Mouse (Mus musculus) kidney, adult 2 months (tissue): ENCODE data around the gene Cep85l. TPM values are rescaled to one million over a fixed set of nuclear protein-coding genes. Genes with fewer than 3 reads are reported as not detected.

Experiments
- DNase-seq: peaks from one replicate; pipeline ENCODE4 v3.0.0; 2021
- H3K27ac ChIP-seq: fragments of 200-500 bp; 2 replicates; pipeline ENCODE4 v1.5.1; 2012; ENCODE audit warnings: low read depth, low read length, control low read depth, inconsistent platforms; ENCODE audit not compliant: insufficient read depth
- H3K27me3 ChIP-seq: fragments of 200-500 bp; replicated peaks from 2 replicates; pipeline ENCODE4 v1.6.1; 2012; ENCODE audit warnings: mild to moderate bottlenecking, moderate library complexity, low read length, inconsistent platforms; ENCODE audit not compliant: control insufficient read depth, insufficient read depth
- H3K36me3 ChIP-seq: fragments of 200-500 bp; 2 replicates; pipeline ENCODE4 v1.6.1; 2012; ENCODE audit warnings: mild to moderate bottlenecking, moderate library complexity, low read length, inconsistent platforms; ENCODE audit not compliant: control insufficient read depth, insufficient read depth
- H3K4me1 ChIP-seq: fragments of 200-500 bp; 2 replicates; pipeline ENCODE4 v1.6.1; 2011; ENCODE audit warnings: low read length; ENCODE audit not compliant: control insufficient read depth, insufficient read depth
- H3K4me3 ChIP-seq: fragments of 200-500 bp; 2 replicates; pipeline ENCODE4 v1.5.1; 2011; ENCODE audit warnings: mild to moderate bottlenecking, low read depth, low read length, control low read depth; ENCODE audit not compliant: insufficient read depth
- CTCF ChIP-seq: fragments of 200-500 bp; conservative IDR thresholded peaks from 2 replicates; pipeline ENCODE4 v1.5.1; 2011; ENCODE audit warnings: low read depth, mild to moderate bottlenecking, control low read depth, low read length, moderate library complexity, mixed read lengths; ENCODE audit not compliant: insufficient read depth, insufficient read length
- POLR2A ChIP-seq: fragments of 200-500 bp; IDR thresholded peaks from one replicate; pipeline ENCODE4 v1.6.1; 2011; ENCODE audit warnings: low read depth, low read length, control low read depth
- WGBS: fragments of 180-500 bp; shearing (Covaris S2); methylation state at CpG from one replicate; pipeline ENCODE4 v1.1.7; 2018; 5-methylcytosine and 5-hydroxymethylcytosine counted together
- polyA plus RNA-seq: library from polyadenylated mRNA; depleted of rRNA; stranded (reverse); fragments of >200 nt; gene quantifications from 2 replicates; pipeline ENCODE4 v1.2.3, GENCODE M21; 2012

Cep85l gene
- polyA plus RNA-seq, 1 experiment: 2.3 TPM

DNA sequence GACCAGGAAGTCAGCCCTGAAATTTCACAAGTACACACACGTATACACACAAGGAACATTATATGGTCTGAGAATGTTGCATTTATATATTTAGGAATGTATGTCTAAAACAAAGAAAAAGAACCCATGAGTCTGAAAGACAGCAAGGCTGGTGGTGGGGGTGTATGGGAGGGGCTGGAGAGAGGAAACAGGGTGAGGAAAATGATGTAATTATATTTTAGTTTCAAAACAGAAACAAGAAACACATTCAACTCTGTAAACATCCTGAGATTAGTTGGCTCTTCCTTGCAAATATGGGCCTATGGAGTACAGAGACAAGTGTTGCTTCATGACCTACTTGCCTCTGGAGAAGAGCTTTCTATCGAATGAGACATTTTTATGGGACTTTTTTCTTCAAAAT, 32.4 kb upstream of the Cep85l start:
- Histone ChIP-seq H3K27ac (no peak overlapping the region), H3K36me3 (no peaks in the 10 kb centered on the region), H3K4me3 (no peak overlapping the region), H3K4me1 (peaks cover 5% of the 10 kb centered on the region; the same call in 1 of the 2 replicates), H3K27me3 (no peaks in the 10 kb centered on the region)
- TF ChIP-seq CTCF (no peak), POLR2A (no peak)
- WGBS: 69% methylated on average over 2 of the region's 2 CpGs
- DNase-seq: peak; percentile 17

- Histone ChIP-seq H3K4me3 (no peak overlapping the region), H3K27ac (no peak overlapping the region), H3K27me3 (no peaks in the 10 kb centered on the region), H3K36me3 (no peaks in the 10 kb centered on the region), H3K4me1 (no peaks in the 10 kb centered on the region)
- 61% methylated on average over 2 of the region's 2 CpGs for WGBS
- DNase-seq: no peak
- TF ChIP-seq CTCF (no peak), POLR2A (no peak)
Observed at GRCm38 (mm10) chr10:53410831-53411230, 31.1 kb upstream of the Cep85l start.

- 88% methylated on average over 4 of the region's 4 CpGs for WGBS
- Histone ChIP-seq H3K4me1 (no peaks in the 10 kb centered on the region), H3K4me3 (no peak overlapping the region), H3K36me3 (no peaks in the 10 kb centered on the region), H3K27me3 (no peaks in the 10 kb centered on the region), H3K27ac (no peak overlapping the region)
- DNase-seq: no peak
- TF ChIP-seq POLR2A: no peak
- no peak for TF ChIP-seq CTCF
Observed at GRCm38 (mm10) chr10:53407422-53407821, 27.7 kb upstream of the Cep85l start.

- 98% methylated on average over 2 of the region's 2 CpGs for WGBS
- no peaks in the 10 kb centered on the region for H3K36me3 ChIP-seq
- H3K27ac ChIP-seq: no peak overlapping the region
- no peaks in the 10 kb centered on the region for H3K4me1 ChIP-seq
- no peaks in the 10 kb centered on the region for H3K27me3 ChIP-seq
- no peak overlapping the region for H3K4me3 ChIP-seq
- no peak for DNase-seq
- no peak for TF ChIP-seq POLR2A
- no peak for TF ChIP-seq CTCF
Observed at GRCm38 (mm10) chr10:53406845-53407244, 27.1 kb upstream of the Cep85l start.

GRCm38 (mm10) chr10:53402293-53402692, 22.5 kb upstream of the Cep85l start:
- Histone ChIP-seq H3K27me3 (no peaks in the 10 kb centered on the region), H3K27ac (no peak overlapping the region), H3K4me3 (no peak overlapping the region), H3K4me1 (no peaks in the 10 kb centered on the region), H3K36me3 (no peaks in the 10 kb centered on the region)
- DNase-seq: no peak
- no peak for TF ChIP-seq POLR2A
- no peak for TF ChIP-seq CTCF

- Histone ChIP-seq H3K27ac (0 out of 2 replicates have a peak overlapping the region, but pooled peaks have one; percentile 23), H3K4me3 (no peak overlapping the region), H3K27me3 (no peaks in the 10 kb centered on the region), H3K4me1 (no peaks in the 10 kb centered on the region), H3K36me3 (no peaks in the 10 kb centered on the region)
- no peak for TF ChIP-seq POLR2A
- no peak for TF ChIP-seq CTCF
- WGBS: 52% methylated on average over 3 of the region's 3 CpGs
- no peak for DNase-seq
Observed at GRCm38 (mm10) chr10:53399053-53399452, 19.3 kb upstream of the Cep85l start.

DNA sequence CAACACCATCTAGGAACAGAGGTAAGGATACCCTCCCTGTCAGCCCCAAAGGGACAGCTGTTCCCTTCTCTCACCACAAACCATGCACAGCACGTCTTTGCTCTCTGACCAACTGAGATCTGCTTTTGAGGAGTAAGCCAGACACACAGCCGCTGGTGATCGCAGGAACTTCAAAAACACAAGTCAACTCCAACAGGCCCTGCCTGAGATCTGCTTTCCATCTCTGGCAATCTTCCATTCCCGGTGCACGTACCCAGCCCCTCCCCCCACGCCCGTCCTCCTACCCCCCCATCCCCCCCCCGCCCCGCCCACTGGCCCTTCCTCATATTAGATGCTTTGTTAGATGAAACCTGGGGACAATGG, 18.8 kb upstream of the Cep85l start:
- Histone ChIP-seq H3K4me3 (peak overlapping the region; percentile 23; the same call in 1 of the 2 replicates), H3K27ac (peak overlapping the region; percentile 32; the same call in 1 of the 2 replicates), H3K27me3 (no peaks in the 10 kb centered on the region), H3K4me1 (no peaks in the 10 kb centered on the region), H3K36me3 (no peaks in the 10 kb centered on the region)
- DNase-seq: peak; percentile 45
- 4% methylated on average over 9 of the region's 9 CpGs for WGBS
- TF ChIP-seq POLR2A (no peak), CTCF (no peak)
